Mouse (Mus musculus): ENCODE measurements around the gene Tmem235. TPM values are rescaled to one million over a fixed set of nuclear protein-coding genes. Genes with fewer than 3 reads are reported as not detected.

Gene Tmem235
- polyA plus RNA-seq, 1 experiment from 2014 or later, result not detected

- H3K79me2 ChIP-seq (ENCODE audit: inconsistent target), result peaks cover 9% of the 10 kb centered on the region
- no peak overlapping the region for H3K4me3 ChIP-seq (ENCODE audit: inconsistent target)
- WGBS (ENCODE audit: missing documents), result 93% methylated on average over 2 of the region's 2 CpGs
- H3K27ac ChIP-seq, result no peak overlapping the region
- H3K36me3 ChIP-seq (ENCODE audit: inconsistent target), result no peaks in the 10 kb centered on the region
Observed at GRCm38 (mm10) chr11:117844997-117845396, 15.6 kb upstream of the Tmem235 start.

- 89% methylated on average over 2 of the region's 2 CpGs for WGBS (ENCODE audit: missing documents)
- H3K36me3 ChIP-seq (ENCODE audit: inconsistent target), result no peaks in the 10 kb centered on the region
- H3K27ac ChIP-seq, result no peak overlapping the region
- no peak overlapping the region for H3K4me3 ChIP-seq (ENCODE audit: inconsistent target)
- H3K79me2 ChIP-seq (ENCODE audit: inconsistent target), result peaks cover 15% of the 10 kb centered on the region
Observed at GRCm38 (mm10) chr11:117845651-117846050, 14.9 kb upstream of the Tmem235 start.

GRCm38 (mm10) chr11:117846640-117847039 is 13.9 kb upstream of the Tmem235 start:
- Histone ChIP-seq H3K27ac (peak overlapping the region; percentile 94), H3K4me3 (ENCODE audit: inconsistent target) (no peak overlapping the region), H3K79me2 (ENCODE audit: inconsistent target) (peaks cover 25% of the 10 kb centered on the region), H3K36me3 (ENCODE audit: inconsistent target) (no peaks in the 10 kb centered on the region)
- 58% methylated on average over 5 of the region's 5 CpGs for WGBS (ENCODE audit: missing documents)

GRCm38 (mm10) chr11:117847593-117848215 is 12.8 kb upstream of the Tmem235 start:
- H3K4me3 ChIP-seq (ENCODE audit: inconsistent target), result peak overlapping the region; percentile 88
- 55% methylated on average over 6 of the region's 7 CpGs for WGBS (ENCODE audit: missing documents)
- H3K36me3 ChIP-seq (ENCODE audit: inconsistent target), result no peaks in the 10 kb centered on the region
- peaks cover 36% of the 10 kb centered on the region for H3K79me2 ChIP-seq (ENCODE audit: inconsistent target)
- peak overlapping the region; percentile 94 for H3K27ac ChIP-seq

GRCm38 (mm10) chr11:117848271-117848984 is 12.1 kb upstream of the Tmem235 start:
- WGBS (ENCODE audit: missing documents), result 3% methylated on average over 19 of the region's 19 CpGs
- H3K27ac ChIP-seq, result peak overlapping the region; percentile 94

GRCm38 (mm10) chr11:117848985-117849671 is 11.4 kb upstream of the Tmem235 start, which contains the start of gene Birc5:
Gene Birc5 (plus strand): TSS chr11:117849251.
- Histone ChIP-seq H3K36me3 (ENCODE audit: inconsistent target) (no peaks in the 10 kb centered on the region), H3K79me2 (ENCODE audit: inconsistent target) (peaks cover 50% of the 10 kb centered on the region), H3K27ac (peak within 1 kb of the TSS; percentile 94), H3K4me3 (ENCODE audit: inconsistent target) (peak within 1 kb of the TSS; percentile 88)
- WGBS (ENCODE audit: missing documents), result 2% methylated on average over 41 of the region's 51 CpGs

More at GRCm38 (mm10) chr11:117848271-117848984, 12.1 kb upstream of the Tmem235 start:
- Histone ChIP-seq H3K36me3 (ENCODE audit: inconsistent target) (no peaks in the 10 kb centered on the region), H3K79me2 (ENCODE audit: inconsistent target) (peaks cover 43% of the 10 kb centered on the region), H3K4me3 (ENCODE audit: inconsistent target) (peak overlapping the region; percentile 88)

- Histone ChIP-seq H3K36me3 (ENCODE audit: inconsistent target) (no peaks in the 10 kb centered on the region), H3K4me3 (ENCODE audit: inconsistent target) (no peak overlapping the region), H3K79me2 (ENCODE audit: inconsistent target) (peaks cover 55% of the 10 kb centered on the region), H3K27ac (no peak overlapping the region)
- WGBS (ENCODE audit: missing documents), result 94% methylated on average over 3 of the region's 3 CpGs
Observed at GRCm38 (mm10) chr11:117852875-117853274, 7.7 kb upstream of the Tmem235 start.

- Histone ChIP-seq H3K79me2 (ENCODE audit: inconsistent target) (peaks cover 53% of the 10 kb centered on the region), H3K27ac (no peak overlapping the region), H3K36me3 (ENCODE audit: inconsistent target) (no peaks in the 10 kb centered on the region), H3K4me3 (ENCODE audit: inconsistent target) (no peak overlapping the region)
- WGBS (ENCODE audit: missing documents), result 97% methylated on average over 9 of the region's 9 CpGs
Observed at GRCm38 (mm10) chr11:117854241-117854640, 6.3 kb upstream of the Tmem235 start.

- Histone ChIP-seq H3K4me3 (ENCODE audit: inconsistent target) (no peak overlapping the region), H3K79me2 (ENCODE audit: inconsistent target) (peaks cover 42% of the 10 kb centered on the region), H3K27ac (no peak overlapping the region), H3K36me3 (ENCODE audit: inconsistent target) (no peaks in the 10 kb centered on the region)
- WGBS (ENCODE audit: missing documents), result 57% methylated on average over 5 of the region's 5 CpGs
Observed at GRCm38 (mm10) chr11:117855360-117855759, 5.2 kb upstream of the Tmem235 start.

- H3K36me3 ChIP-seq (ENCODE audit: inconsistent target), result no peaks in the 10 kb centered on the region
- 85% methylated on average over 1 of the region's 1 CpGs for WGBS (ENCODE audit: missing documents)
- no peak overlapping the region for H3K4me3 ChIP-seq (ENCODE audit: inconsistent target)
- peaks cover 36% of the 10 kb centered on the region for H3K79me2 ChIP-seq (ENCODE audit: inconsistent target)
- no peak overlapping the region for H3K27ac ChIP-seq
Observed at GRCm38 (mm10) chr11:117855975-117856374, 4.6 kb upstream of the Tmem235 start.

GRCm38 (mm10) chr11:117857462-117857861 is 3.1 kb upstream of the Tmem235 start:
- Histone ChIP-seq H3K4me3 (ENCODE audit: inconsistent target) (no peak overlapping the region), H3K79me2 (ENCODE audit: inconsistent target) (peaks cover 21% of the 10 kb centered on the region), H3K27ac (no peak overlapping the region), H3K36me3 (ENCODE audit: inconsistent target) (no peaks in the 10 kb centered on the region)
- WGBS (ENCODE audit: missing documents), result 96% methylated on average over 10 of the region's 10 CpGs

GRCm38 (mm10) chr11:117858392-117858791 is 2.2 kb upstream of the Tmem235 start:
- Histone ChIP-seq H3K27ac (no peak overlapping the region), H3K36me3 (ENCODE audit: inconsistent target) (no peaks in the 10 kb centered on the region), H3K4me3 (ENCODE audit: inconsistent target) (no peak overlapping the region), H3K79me2 (ENCODE audit: inconsistent target) (peaks cover 12% of the 10 kb centered on the region)
- 84% methylated on average over 3 of the region's 3 CpGs for WGBS (ENCODE audit: missing documents)

- H3K27ac ChIP-seq, result no peak overlapping the region
- H3K79me2 ChIP-seq (ENCODE audit: inconsistent target), result no peaks in the 10 kb centered on the region
- no peaks in the 10 kb centered on the region for H3K36me3 ChIP-seq (ENCODE audit: inconsistent target)
- 74% methylated on average over 11 of the region's 11 CpGs for WGBS (ENCODE audit: missing documents)
- H3K4me3 ChIP-seq (ENCODE audit: inconsistent target), result no peak overlapping the region
Observed at GRCm38 (mm10) chr11:117863174-117863856, 2.8 kb downstream of the Tmem235 start.

- Histone ChIP-seq H3K79me2 (ENCODE audit: inconsistent target) (no peaks in the 10 kb centered on the region), H3K27ac (no peak overlapping the region), H3K4me3 (ENCODE audit: inconsistent target) (no peak overlapping the region), H3K36me3 (ENCODE audit: inconsistent target) (no peaks in the 10 kb centered on the region)
- WGBS (ENCODE audit: missing documents), result 17% methylated on average over 2 of the region's 2 CpGs
Observed at GRCm38 (mm10) chr11:117864805-117865204, 4.3 kb downstream of the Tmem235 start.

Data from macrophage (primary cell).